Mouse (Mus musculus) liver, embryonic 14.5 days (tissue): ENCODE results near the gene Polr3c.
A peak's percentile ranks its signal among the peaks of the same experiment; 100 is the strongest.
"Not testable (repeated sequence)": the region's sequence is repeated elsewhere in the genome, so short reads cannot be mapped to it uniquely, and the experiment has no call there.

Source experiments
- CTCF ChIP-seq: IDR thresholded peaks from 2 replicates; pipeline ENCODE4 v1.5.1; 2016; ENCODE audit warnings: antibody characterized with exemption, low read depth, control low read depth
- EP300 ChIP-seq: IDR thresholded peaks from 2 replicates; pipeline ENCODE4 v1.6.1; 2016; ENCODE audit warnings: antibody characterized with exemption, low read depth

DNA sequence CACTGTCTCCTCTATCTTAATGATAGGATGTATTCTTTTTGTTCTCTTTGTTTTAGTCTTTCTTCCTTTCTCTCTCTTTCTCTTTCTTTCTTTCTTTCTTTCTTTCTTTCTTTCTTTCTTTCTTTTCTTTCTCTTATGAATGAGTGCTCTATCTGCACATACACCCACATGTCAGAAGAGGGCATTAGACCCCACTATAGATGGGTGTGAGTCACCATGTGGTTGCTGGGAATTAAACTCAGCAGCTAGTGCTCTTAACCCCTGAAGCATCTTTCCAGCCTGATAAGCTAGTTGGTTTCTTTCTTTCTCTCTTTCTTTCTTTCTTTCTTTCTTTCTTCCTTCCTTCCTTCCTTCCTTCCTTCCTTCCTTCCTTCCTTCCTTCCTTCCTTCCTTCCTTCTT, 12.9 kb upstream of the Polr3c start:
- TF ChIP-seq EP300 = not testable (repeated sequence)
- peak; percentile 21; the same call in 1 of the 2 replicates for TF ChIP-seq CTCF
